Mouse (Mus musculus) heart, embryonic 16.5 days (tissue): Measurements from ENCODE around the gene Slc2a4. TPM values are rescaled to one million over a fixed set of nuclear protein-coding genes. Genes with fewer than 3 reads are reported as not detected.

Experiments used
- ATAC-seq: fragments of 200-750 bp; cut with Nextera tagmentation; replicated peaks from 2 replicates; pipeline ENCODE4 v1.8.0; 2017; ENCODE audit warnings: moderate number of reproducible peaks; ENCODE audit not compliant: insufficient read depth, low FRiP score; ENCODE audit errors: extremely low read depth
- H3K27ac ChIP-seq: fragments of 300-500 bp; sonication (generic); 2 replicates; pipeline ENCODE4 v1.5.1; 2014; ENCODE audit warnings: mild to moderate bottlenecking, low read length, control low read depth, moderate library complexity
- H3K27me3 ChIP-seq: fragments of 300-500 bp; sonication (generic); 2 replicates; pipeline ENCODE4 v1.6.1; 2014; ENCODE audit warnings: low read length, mixed read lengths; ENCODE audit not compliant: control insufficient read depth, insufficient read depth
- H3K36me3 ChIP-seq: fragments of 300-500 bp; sonication (generic); 2 replicates; pipeline ENCODE4 v1.6.1; 2014; ENCODE audit not compliant: control insufficient read depth, insufficient read depth
- H3K4me1 ChIP-seq: fragments of 300-500 bp; sonication (generic); 2 replicates; pipeline ENCODE4 v1.6.1; 2014; ENCODE audit warnings: low read length, mixed read lengths; ENCODE audit not compliant: control insufficient read depth, insufficient read depth
- H3K4me2 ChIP-seq: fragments of 300-500 bp; sonication (generic); 2 replicates; pipeline ENCODE4 v1.6.1; 2014; ENCODE audit warnings: low read depth, mild to moderate bottlenecking, control low read depth, low read length
- H3K4me3 ChIP-seq: fragments of 300-500 bp; sonication (generic); 2 replicates; pipeline ENCODE4 v1.5.1; 2014; ENCODE audit warnings: mild to moderate bottlenecking, control low read depth, low read length
- H3K9ac ChIP-seq: fragments of 300-500 bp; sonication (generic); 2 replicates; pipeline ENCODE4 v1.6.1; 2014; ENCODE audit warnings: low read length, control low read depth
- H3K9me3 ChIP-seq: fragments of 300-500 bp; sonication (generic); replicated peaks from 2 replicates; pipeline ENCODE4 v1.6.1; 2016; ENCODE audit warnings: low read length; ENCODE audit not compliant: control insufficient read depth
- WGBS: fragments of 180-500 bp; shearing (Covaris S2); extraction: QIAGEN DNeasy Blood & Tissue Kit; methylation state at CpG from one replicate; pipeline ENCODE4 v1.1.7; 2014; 5-methylcytosine and 5-hydroxymethylcytosine counted together
- microRNA-seq: library from miRNA; unstranded; fragments of <30 nt; microRNA quantifications from one replicate; pipeline ENCODE4, GENCODE M21; 2017
- polyA plus RNA-seq: library from polyadenylated mRNA; unstranded; fragments of >200 nt; fragmentation: Nextera tagmentation; extraction: Ambion mirVana; gene quantifications from 2 replicates; pipeline ENCODE4 v1.2.1, GENCODE M21; 2015

The Slc2a4 gene
- polyA plus RNA-seq, 1 experiment from 2014 or later, result 58.4 TPM

GRCm38 (mm10) chr11:69894671-69895070 lies 53.3 kb downstream of the Slc2a4 start:
- 70% methylated on average over 5 of the region's 5 CpGs for WGBS
- Histone ChIP-seq H3K27ac (peak overlapping the region; percentile 48; the same call in 1 of the 2 replicates), H3K9me3 (no peaks in the 10 kb centered on the region)

More at GRCm38 (mm10) chr11:69894671-69895070, 53.3 kb downstream of the Slc2a4 start:
- Histone ChIP-seq H3K4me1 (peaks cover 9% of the 10 kb centered on the region), H3K4me3 (peak overlapping the region; percentile 26), H3K36me3 (no peaks in the 10 kb centered on the region), H3K9ac (no peak overlapping the region), H3K4me2 (no peak overlapping the region), H3K27me3 (peaks cover 11% of the 10 kb centered on the region)
- ATAC-seq, result no peak

Small RNA genes within 50 kb of the gene (microRNA-seq; reads per million reads assigned to microRNA genes)
- gene Gm44349, result not detected

Other genes starting within 250 kb of the Slc2a4 start
- gene Polr2a, start 189.6 kb downstream of the Slc2a4 start, polyA plus RNA-seq, result 13.8 and 16.9 TPM in 2 replicates
- 0.16 and 0.18 TPM in 2 replicates for gene Slc35g3, start 186.2 kb downstream of the Slc2a4 start, polyA plus RNA-seq
- gene Zbtb4, start 182.3 kb downstream of the Slc2a4 start, polyA plus RNA-seq, result 3.6 TPM in 2 replicates
- gene Chrnb1, start 152.2 kb downstream of the Slc2a4 start, polyA plus RNA-seq, result 5.8 and 6.0 TPM in 2 replicates
- 2.2 and 3.0 TPM in 2 replicates for gene Fgf11, start 146.3 kb downstream of the Slc2a4 start, polyA plus RNA-seq
- gene Tmem102, start 142.6 kb downstream of the Slc2a4 start, polyA plus RNA-seq, result 3.1 TPM in 2 replicates
- gene Gm39566, start 132.9 kb downstream of the Slc2a4 start, polyA plus RNA-seq, result not detected in 2 replicates
- not detected in 2 replicates for gene Spem2, start 129.7 kb downstream of the Slc2a4 start, polyA plus RNA-seq
- gene Spem1, start 126.0 kb downstream of the Slc2a4 start, polyA plus RNA-seq, result not detected in 2 replicates
- gene Nlgn2, start 110.4 kb downstream of the Slc2a4 start, polyA plus RNA-seq, result 1.6 and 2.0 TPM in 2 replicates
- gene Tmem256, start 109.7 kb downstream of the Slc2a4 start, polyA plus RNA-seq, result 258 and 323 TPM in 2 replicates
- gene Plscr3, start 101.8 kb downstream of the Slc2a4 start, polyA plus RNA-seq, result 72.1 and 74.9 TPM in 2 replicates
- 0.26 and 0.90 TPM in 2 replicates for gene Tnk1, start 89.5 kb downstream of the Slc2a4 start, polyA plus RNA-seq
- not detected in 2 replicates for gene Tmem95, start 70.2 kb downstream of the Slc2a4 start, polyA plus RNA-seq
- gene Kctd11, start 66.8 kb downstream of the Slc2a4 start, polyA plus RNA-seq, result 3.9 and 4.3 TPM in 2 replicates
- gene Acap1, start 52.6 kb downstream of the Slc2a4 start, polyA plus RNA-seq, result 10.8 and 19.9 TPM in 2 replicates
- 4.1 and 4.4 TPM in 2 replicates for gene 2810408A11Rik, start 47.2 kb downstream of the Slc2a4 start, polyA plus RNA-seq
- 7.4 and 8.7 TPM in 2 replicates for gene Neurl4, start 47.1 kb downstream of the Slc2a4 start, polyA plus RNA-seq
- 50.1 and 51.2 TPM in 2 replicates for gene Gps2, start 34.3 kb downstream of the Slc2a4 start, polyA plus RNA-seq
- gene Eif5a, start 26.2 kb downstream of the Slc2a4 start, polyA plus RNA-seq, result 1,137 and 1,317 TPM in 2 replicates
- 5.3 and 7.3 TPM in 2 replicates for gene Ybx2, start 12.4 kb downstream of the Slc2a4 start, polyA plus RNA-seq
- 7.5 and 14.4 TPM in 2 replicates for gene Cldn7, start 16.6 kb upstream of the Slc2a4 start, polyA plus RNA-seq
- gene Ctdnep1, start 33.0 kb upstream of the Slc2a4 start, polyA plus RNA-seq, result 23.9 and 25.0 TPM in 2 replicates
- 111 and 116 TPM in 2 replicates for gene Elp5, start 34.3 kb upstream of the Slc2a4 start, polyA plus RNA-seq
- gene Gabarap, start 43.0 kb upstream of the Slc2a4 start, polyA plus RNA-seq, result 421 and 428 TPM in 2 replicates
- 42.0 and 43.9 TPM in 2 replicates for gene Phf23, start 47.6 kb upstream of the Slc2a4 start, polyA plus RNA-seq
- 17.1 and 19.2 TPM in 2 replicates for gene Dvl2, start 52.4 kb upstream of the Slc2a4 start, polyA plus RNA-seq
- gene Acadvl, start 67.2 kb upstream of the Slc2a4 start, polyA plus RNA-seq, result 276 and 298 TPM in 2 replicates
- gene Dlg4, start 68.8 kb upstream of the Slc2a4 start, polyA plus RNA-seq, result 4.6 and 4.7 TPM in 2 replicates
- not detected in 2 replicates for gene Asgr1, start 105.9 kb upstream of the Slc2a4 start, polyA plus RNA-seq
- gene Asgr2, start 144.5 kb upstream of the Slc2a4 start, polyA plus RNA-seq, result 0.22 TPM in 1 of 2 replicates, not detected in the other
- 0.64 and 1.1 TPM in 2 replicates for gene Mgl2, start 182.1 kb upstream of the Slc2a4 start, polyA plus RNA-seq
- gene Clec10a, start 208.0 kb upstream of the Slc2a4 start, polyA plus RNA-seq, result 0.51 and 1.1 TPM in 2 replicates